8 mouse cellular contexts compared by ENCODE assay signal in the genomic region with DNA sequence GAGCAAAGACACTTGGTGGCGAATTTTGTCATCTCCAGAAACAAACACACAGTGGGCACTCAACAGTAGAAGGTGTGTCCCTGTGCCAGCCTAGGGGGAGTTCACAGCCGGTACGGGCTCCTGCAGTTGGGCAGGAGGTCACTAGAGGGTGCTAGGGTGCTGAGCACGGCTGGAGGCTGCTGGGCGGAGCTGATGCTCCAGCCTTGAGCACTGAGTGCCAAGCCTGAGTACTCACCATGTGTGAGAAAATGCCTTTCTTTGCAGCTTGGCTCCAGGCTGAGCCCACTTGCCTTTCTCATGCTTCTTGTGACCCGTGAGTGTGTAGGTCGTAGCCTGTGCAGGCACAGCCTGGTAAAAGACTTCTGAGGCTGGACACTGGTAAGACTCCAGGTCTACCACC. TPM values are rescaled to one million over a fixed set of nuclear protein-coding genes. Genes with fewer than 3 reads are reported as not detected.
DNase-seq lines count a peak whose midpoint lies in the region; ATAC-seq lines count a peak whose summit lies in the region.

No protein-coding gene starts in this region.

- no peaks in the 10 kb centered on the region for H3K27me3 ChIP-seq in hindbrain, embryonic 14.5 days (ENCODE audit: control insufficient read depth, insufficient read depth, low read length)

- no peak overlapping the region for H3K4me3 ChIP-seq in hindbrain, embryonic 14.5 days (replicated peaks; ENCODE audit: low read length)

- DNase-seq in MN1 (ENCODE audit: low spot score), result peak; percentile 91
- DNase-seq in cerebellum, postnatal 10 days, result peak; percentile 95
- peak; percentile 74 to 86 for DNase-seq in frontal cortex, postnatal 25 days (ENCODE audit: low spot score in 2 of 2)
- DNase-seq in hindbrain, embryonic 14.5 days (ENCODE audit: low spot score), result peak; percentile 88
- DNase-seq in layer of hippocampus, postnatal 36 days, result peak; percentile 87 to 88
- DNase-seq in lung, postnatal 25 days (ENCODE audit: low spot score), result peak; percentile 93
- peak; percentile 92 for DNase-seq in retina, embryonic 14.5 days (ENCODE audit: low spot score)
- DNase-seq in thymus, postnatal 4 days, result peak; percentile 95

- no peaks in the 10 kb centered on the region for H3K9me3 ChIP-seq in hindbrain, embryonic 14.5 days (ENCODE audit: control insufficient read depth, low read length)

- no peak overlapping the region for H3K27ac ChIP-seq in hindbrain, embryonic 14.5 days

- H3K4me2 ChIP-seq in hindbrain, embryonic 14.5 days (replicated peaks), result no peak overlapping the region

- 2% methylated on average over 7 of the region's 7 CpGs for WGBS in hindbrain, embryonic 14.5 days

- no peaks in the 10 kb centered on the region for H3K36me3 ChIP-seq in hindbrain, embryonic 14.5 days (replicated peaks; ENCODE audit: control insufficient read depth, insufficient read depth)

- no peak overlapping the region for H3K9ac ChIP-seq in hindbrain, embryonic 14.5 days

- peak; percentile 79 for ATAC-seq in hindbrain, embryonic 14.5 days (ENCODE audit: low FRiP score)

- H3K4me1 ChIP-seq in hindbrain, embryonic 14.5 days (replicated peaks; ENCODE audit: control insufficient read depth, insufficient read depth, low read length), result peaks cover 7% of the 10 kb centered on the region; the same call in 1 of the 2 replicates

RNA-seq across cellular contexts. Expression of a gene that starts 14.6 kb away (rescaled TPM):
- polyA plus RNA-seq in hindbrain, embryonic 14.5 days (2014; fragmentation: Nextera tagmentation; extraction: Ambion mirVana), result 5.2 and 5.3 TPM in 2 replicates
- total RNA-seq in layer of hippocampus, postnatal 36 days (2021), result 10 to 100 TPM; 30.0 to 31.6 TPM

RNA-seq across cellular contexts. Expression of a gene that starts 20.6 kb away (rescaled TPM):
- 1.2 and 2.8 TPM in 2 replicates for polyA plus RNA-seq in hindbrain, embryonic 14.5 days (2014; fragmentation: Nextera tagmentation; extraction: Ambion mirVana)
- total RNA-seq in layer of hippocampus, postnatal 36 days (2021), result 100 to 1,000 TPM; 101 to 105 TPM

RNA-seq across cellular contexts. Expression of a gene that starts 20.9 kb away (rescaled TPM):
- polyA plus RNA-seq in hindbrain, embryonic 14.5 days (2014; fragmentation: Nextera tagmentation; extraction: Ambion mirVana), result 5.2 and 6.2 TPM in 2 replicates
- 1 to 10 TPM; 5.3 to 5.5 TPM for total RNA-seq in layer of hippocampus, postnatal 36 days (2021)
